Mouse (Mus musculus) brain, embryonic 14.5 days (tissue): Measurements from ENCODE around the gene Sox13. TPM values are rescaled to one million over a fixed set of nuclear protein-coding genes. Genes with fewer than 3 reads are reported as not detected.

Source experiments
- DNase-seq: peaks from one replicate; pipeline ENCODE4 v3.0.0-alpha.2; 2011; ENCODE audit warnings: low read depth
- CTCF ChIP-seq: fragments of 200-500 bp; IDR thresholded peaks from 2 replicates; pipeline ENCODE4 v1.5.1; 2012; ENCODE audit warnings: inconsistent platforms, mild to moderate bottlenecking, moderate library complexity, borderline replicate concordance; ENCODE audit not compliant: insufficient read depth, insufficient read length; ENCODE audit errors: extremely low read depth
- POLR2A ChIP-seq: fragments of 200-500 bp; IDR thresholded peaks from 2 replicates; pipeline ENCODE4 v1.6.1; 2012; ENCODE audit warnings: mild to moderate bottlenecking, inconsistent platforms, borderline replicate concordance; ENCODE audit not compliant: poor library complexity, insufficient read depth, insufficient read length, severe bottlenecking; ENCODE audit errors: extremely low read depth
- polyA plus RNA-seq: library from polyadenylated mRNA; depleted of rRNA; stranded (reverse); fragments of >200 nt; gene quantifications from 2 replicates; pipeline ENCODE4 v1.2.3, GENCODE M21; 2012; rRNA removed

Sox13 gene
- 34.2 and 37.6 TPM in 2 replicates for polyA plus RNA-seq

DNA sequence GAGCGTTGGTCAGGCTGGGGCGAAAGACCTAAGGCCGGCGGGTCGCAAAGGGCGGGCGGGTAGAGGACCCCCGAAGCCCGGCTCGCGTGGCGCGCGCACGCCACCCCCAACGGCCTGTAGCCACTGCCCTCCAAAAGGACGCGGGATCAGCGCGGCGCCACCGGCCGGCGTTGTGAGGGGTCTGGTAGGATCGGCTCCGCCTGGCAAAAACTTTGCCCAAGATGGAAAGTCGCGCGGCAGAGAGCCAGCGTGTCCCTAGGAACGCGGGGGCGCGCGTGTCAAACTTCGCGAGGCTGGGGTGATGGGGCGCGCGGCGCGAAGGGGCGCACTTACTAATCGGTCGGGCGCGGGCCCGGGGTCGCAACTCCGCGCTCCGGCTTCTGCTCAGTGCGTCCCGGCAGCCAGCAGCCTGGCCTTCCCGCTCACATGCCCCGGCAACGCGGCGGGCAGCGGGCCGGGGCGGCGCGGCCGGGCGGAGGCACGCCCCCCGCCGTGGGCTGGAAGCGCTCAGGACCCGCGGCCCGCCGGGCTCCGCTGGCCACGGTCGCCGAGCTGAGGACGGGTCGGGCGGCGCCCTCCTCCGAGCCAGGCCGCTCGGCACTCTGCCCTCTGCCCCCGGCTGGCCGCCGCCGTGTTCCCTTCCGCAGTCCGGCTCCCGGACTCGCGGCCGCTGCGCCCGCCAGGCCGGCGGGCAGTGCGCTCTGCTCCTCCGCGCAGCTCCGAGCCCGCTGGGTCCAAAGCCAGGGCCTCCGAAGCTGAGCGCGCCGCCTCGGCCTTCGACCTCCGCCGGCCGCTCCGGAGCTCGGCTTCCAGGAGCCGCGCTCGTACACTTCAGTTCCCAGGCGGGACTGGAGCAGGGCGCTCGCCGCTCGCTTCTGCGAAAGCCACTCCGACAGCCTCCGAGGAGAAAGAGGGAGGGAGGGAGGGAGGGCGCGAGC lies at the start of gene Sox13:
Gene Sox13, minus strand, starts transcription at position 835 of the 938 bp plus-strand sequence.
- TF ChIP-seq POLR2A (peak; percentile 50; the same call in 1 of the 2 replicates), CTCF (no peak)
- peak; percentile 88 for DNase-seq

DNA sequence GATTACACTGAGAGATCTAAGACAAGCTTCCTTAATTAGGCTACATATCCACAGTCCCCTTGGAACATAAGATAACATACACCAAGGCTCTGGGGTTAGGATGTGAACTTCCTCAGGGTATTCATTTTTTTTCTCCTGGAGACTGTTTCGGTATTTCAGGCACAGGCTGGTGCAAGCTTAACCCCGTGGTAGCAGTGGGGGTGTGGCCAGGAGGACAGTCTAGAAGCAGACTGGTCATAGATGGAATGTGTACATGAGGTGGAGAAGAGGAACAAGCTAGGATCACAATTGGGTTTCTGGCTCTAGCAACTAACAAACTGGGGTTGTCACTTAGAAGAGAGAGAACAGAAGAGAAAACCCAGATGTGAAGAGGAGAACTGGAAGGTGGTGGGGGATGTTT lies 47.4 kb upstream of the Sox13 start:
- no peak for DNase-seq
- TF ChIP-seq CTCF (no peak), POLR2A (no peak)

DNA sequence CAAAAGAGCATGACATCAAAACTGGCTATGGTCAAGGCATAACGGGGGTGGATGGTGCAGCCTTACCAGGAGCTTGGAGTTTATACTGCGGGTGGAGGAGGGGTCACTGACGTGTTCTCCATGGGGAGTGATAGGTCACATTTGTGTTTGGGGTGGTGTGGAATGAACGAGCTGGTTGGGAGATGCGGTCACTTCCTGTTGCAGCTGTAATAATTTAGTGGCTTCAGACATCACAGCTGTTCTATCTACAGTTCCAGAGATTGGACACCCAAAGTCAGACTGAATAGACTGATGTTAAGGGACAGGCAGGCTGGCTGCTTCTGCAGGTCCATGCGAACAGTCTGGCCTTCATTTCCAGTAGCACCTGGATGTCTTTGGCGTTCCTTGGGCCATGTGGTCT lies 46.9 kb upstream of the Sox13 start:
- no peak for TF ChIP-seq POLR2A
- TF ChIP-seq CTCF = no peak
- DNase-seq = no peak

DNA sequence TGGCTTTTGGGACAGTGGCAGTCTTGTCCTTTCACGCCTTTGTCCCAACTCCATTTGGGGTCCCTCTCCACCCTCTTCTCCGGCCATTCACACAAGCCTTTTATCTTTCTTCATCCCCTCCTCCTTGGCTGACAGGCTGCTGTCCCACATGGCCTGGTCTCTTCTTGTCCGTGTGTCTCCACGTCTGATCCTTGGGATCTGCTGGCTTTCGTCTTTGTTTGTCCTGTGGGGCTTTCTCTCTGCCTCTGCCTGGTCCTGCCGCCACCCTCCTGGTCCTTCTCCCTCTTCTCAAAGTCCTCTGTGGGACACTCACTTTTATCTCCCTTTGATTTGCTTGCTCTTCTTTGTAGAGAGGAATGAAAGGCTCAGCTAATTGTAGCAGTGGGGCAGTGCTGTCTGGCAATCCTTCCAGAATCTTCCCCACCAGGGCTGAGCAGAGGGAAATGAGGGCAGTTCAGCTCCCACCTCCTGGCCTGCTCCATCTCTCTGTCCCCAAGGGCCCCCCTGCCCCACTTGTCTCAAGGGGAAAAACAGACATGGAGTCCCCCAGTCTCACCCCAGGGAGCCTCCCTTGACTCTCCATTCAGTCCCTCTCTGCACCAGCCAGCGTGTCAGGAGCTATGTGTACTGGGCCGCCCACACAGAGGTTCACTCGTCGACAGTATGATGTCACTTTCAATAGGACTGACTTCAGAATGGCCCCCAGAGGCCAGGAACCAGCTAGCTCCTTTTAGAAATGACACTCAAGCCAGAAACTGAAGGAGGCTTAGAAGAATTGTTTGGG lies 46.3 kb upstream of the Sox13 start:
- peak; percentile 36 for DNase-seq
- TF ChIP-seq POLR2A = no peak
- TF ChIP-seq CTCF = no peak

DNA sequence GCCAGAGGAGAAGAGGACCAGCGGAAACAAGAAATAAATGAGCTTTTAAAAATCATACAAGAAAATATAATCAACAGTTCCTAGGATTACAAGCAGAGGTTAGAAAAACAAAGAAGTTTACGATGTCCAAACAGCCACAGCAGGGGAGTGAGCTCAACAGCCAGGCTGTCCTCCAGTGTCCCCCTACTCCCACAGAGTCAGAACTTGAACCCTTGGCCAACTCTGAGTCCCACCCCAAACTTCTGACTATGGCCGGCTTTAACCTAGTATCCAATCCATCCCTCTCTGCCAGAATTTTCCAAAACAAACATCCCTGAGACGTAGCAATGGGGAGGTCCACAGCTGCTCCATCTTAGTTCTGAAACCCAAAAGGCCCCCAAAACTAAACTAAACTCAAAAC lies 45.0 kb upstream of the Sox13 start:
- DNase-seq = no peak
- TF ChIP-seq POLR2A = no peak
- no peak for TF ChIP-seq CTCF

DNA sequence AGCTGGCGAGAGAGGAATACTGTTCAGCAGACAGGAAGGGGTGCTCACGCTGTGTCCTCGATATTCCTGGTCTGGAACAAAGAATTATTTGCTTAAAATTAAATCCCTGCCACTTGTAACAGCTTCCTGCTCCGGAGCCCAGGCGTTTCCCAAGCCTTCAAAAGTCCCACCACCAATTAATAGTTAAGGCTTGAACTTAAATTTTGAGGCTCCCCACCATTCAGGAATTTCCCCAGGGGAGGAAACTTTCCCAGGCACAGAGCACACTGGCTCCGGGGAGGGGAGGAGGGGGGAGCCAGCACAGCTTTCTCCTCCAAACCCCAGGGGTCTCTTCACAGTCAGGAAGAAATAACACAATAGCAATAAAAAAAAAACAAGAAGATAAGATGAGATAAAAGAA lies 44.6 kb upstream of the Sox13 start:
- DNase-seq = no peak
- TF ChIP-seq POLR2A (no peak), CTCF (no peak)

DNA sequence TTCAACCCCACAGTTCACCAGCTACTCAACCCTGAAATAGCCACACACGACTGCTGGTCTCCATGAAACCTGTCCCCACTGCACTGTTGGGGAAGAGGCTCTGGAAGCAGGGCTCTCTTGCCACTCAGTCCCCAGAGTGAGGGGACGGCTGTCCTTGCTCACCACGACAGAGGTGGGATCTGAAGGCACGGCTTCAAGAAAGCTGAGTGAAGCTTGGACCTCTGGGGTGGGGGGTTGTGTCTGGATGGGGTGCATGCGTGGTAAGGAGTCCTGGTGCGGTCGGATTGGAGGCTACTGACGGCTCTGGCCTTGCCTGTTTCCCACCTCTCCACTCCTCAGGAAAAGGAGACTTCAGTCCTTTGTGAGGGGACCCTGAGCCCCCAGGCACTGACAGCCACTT lies 43.7 kb upstream of the Sox13 start:
- no peak for TF ChIP-seq POLR2A
- TF ChIP-seq CTCF = no peak
- DNase-seq = no peak

DNA sequence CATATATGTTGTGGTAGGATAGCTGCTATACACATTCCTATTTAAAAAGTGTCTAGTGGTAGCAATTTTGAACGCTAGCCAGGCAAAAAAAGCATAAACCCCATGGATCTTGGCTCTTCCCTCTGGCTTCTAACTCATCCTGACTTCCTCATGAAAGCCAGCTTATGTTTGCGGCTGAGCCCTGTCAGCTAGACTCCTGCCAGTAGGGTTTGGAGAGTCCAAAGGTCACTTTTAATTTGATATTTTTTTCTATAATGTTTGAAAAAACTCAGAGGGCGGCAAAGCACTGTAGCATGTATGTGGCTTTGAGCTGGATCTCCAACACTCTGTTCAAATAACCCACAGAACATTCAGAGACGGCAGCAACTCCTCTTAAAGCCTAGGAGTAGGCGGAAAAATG lies 39.0 kb upstream of the Sox13 start:
- TF ChIP-seq POLR2A = no peak
- TF ChIP-seq CTCF = no peak
- no peak for DNase-seq

DNA sequence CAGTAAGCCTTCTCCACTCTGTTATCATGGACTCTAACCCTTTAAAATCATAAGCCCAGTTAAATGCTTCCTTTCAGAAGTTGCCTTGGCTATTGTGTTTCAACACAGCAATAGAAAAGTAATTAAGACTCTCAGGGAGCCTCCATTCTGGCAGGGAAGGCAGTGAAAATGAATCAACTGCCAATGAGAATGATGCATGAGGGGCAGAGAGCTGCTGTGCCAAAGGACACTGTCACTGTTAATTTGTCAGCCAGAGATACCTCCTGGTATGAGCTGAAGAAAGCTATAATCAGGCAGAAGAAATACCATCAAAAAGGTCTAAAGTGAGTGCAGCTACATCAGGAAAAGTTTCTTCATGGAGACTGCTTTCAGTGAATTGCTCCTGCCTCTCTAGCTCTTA lies 36.8 kb upstream of the Sox13 start:
- DNase-seq = no peak
- TF ChIP-seq POLR2A (no peak), CTCF (no peak)

DNA sequence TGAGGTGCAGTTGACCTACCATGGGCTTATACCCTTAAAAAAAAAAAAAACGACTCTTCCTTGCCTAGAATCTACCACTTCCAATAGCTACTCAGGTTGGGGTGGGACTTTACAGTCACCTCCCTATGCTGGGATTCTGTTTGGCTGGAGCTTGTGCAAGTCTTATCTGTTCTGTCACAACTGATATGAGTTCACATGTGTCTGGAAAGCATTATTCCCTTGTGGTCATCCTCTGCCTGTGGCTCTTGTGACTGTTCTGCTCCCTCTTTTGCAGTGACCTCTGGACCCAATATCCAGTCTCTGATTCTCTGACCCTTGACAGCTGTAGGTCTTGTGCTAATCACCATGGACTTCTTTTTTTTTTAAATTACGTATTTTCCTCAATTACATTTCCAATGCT lies 31.9 kb upstream of the Sox13 start:
- no peak for TF ChIP-seq POLR2A
- TF ChIP-seq CTCF = no peak
- no peak for DNase-seq

DNA sequence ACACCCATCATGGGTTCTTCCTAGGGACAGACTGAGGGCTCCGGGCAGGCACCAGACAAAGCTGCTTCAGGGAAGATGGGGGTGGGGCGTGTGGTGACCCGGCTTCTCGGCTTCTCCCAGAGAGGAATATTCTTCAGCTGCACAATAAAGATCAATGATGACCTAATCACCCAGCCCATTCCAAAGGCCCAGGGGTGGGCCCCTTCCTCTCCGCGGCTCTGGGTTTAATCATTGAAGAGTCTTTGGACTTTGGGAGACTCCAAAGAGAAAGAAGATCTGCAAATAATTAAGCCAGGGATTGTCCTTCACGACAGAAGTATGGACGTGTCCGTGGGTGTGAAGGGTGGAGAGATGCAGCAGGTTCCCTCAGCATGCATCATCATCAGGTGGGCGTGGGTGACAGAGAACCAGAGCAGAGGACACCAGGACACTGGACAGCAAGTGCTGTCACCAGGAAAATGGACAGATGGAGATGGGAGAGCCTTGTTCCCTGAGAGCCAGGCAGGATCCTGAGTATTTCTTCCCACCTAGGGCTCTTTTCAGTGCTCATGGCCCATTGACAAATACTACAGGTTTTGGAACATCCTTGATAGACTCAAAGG lies 28.5 kb upstream of the Sox13 start:
- TF ChIP-seq POLR2A = no peak
- no peak for TF ChIP-seq CTCF
- DNase-seq = no peak

DNA sequence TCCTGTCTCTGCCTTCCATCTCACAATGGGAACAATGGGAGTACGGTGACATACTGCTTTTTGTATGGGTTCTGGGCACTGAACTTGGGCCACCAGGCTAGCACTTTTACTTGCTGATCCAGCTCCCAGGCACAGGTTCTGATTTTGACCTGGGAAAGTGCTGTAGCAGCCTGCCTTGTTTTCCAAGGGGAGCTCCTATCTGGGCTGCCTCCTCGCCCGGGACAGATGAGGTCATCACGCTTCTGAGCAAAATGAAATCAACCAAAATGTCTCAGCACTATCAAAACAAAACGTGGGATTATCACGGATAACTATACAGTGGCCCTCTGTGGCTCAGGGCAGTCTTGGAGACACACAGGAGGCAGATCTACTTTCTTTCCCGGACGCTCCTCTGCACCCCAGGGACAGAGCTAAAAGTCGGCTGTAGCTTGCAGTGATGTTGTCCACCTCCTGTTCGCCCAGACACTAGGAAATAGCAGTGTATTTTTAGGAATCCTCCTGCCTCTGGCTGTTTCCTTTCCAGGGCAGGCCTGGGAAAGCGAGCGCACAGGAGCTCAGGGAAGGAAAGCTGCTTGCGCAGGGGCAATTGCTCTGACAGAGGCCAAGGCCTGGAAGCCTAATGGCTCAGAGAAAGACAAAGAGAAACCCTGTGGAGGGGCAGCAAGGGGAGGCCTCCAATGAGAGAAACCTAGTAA lies 27.8 kb upstream of the Sox13 start:
- TF ChIP-seq POLR2A (no peak), CTCF (no peak)
- no peak for DNase-seq
